Mouse (Mus musculus) ES-Bruce4 (cell line): ENCODE measurements around the gene Tceanc.

ENCODE experiments used
- CTCF ChIP-seq: IDR thresholded peaks from one replicate; pipeline ENCODE4 v1.8.1; 2011; ENCODE audit warnings: low read depth, low read length
- EP300 ChIP-seq: IDR thresholded peaks from 2 replicates; pipeline ENCODE4 v1.6.1; 2011; ENCODE audit warnings: low read depth, low read length; ENCODE audit not compliant: insufficient read depth
- POLR2A ChIP-seq: IDR thresholded peaks from one replicate; pipeline ENCODE4 v1.8.1; 2011; ENCODE audit warnings: low read length; ENCODE audit not compliant: insufficient read depth

DNA sequence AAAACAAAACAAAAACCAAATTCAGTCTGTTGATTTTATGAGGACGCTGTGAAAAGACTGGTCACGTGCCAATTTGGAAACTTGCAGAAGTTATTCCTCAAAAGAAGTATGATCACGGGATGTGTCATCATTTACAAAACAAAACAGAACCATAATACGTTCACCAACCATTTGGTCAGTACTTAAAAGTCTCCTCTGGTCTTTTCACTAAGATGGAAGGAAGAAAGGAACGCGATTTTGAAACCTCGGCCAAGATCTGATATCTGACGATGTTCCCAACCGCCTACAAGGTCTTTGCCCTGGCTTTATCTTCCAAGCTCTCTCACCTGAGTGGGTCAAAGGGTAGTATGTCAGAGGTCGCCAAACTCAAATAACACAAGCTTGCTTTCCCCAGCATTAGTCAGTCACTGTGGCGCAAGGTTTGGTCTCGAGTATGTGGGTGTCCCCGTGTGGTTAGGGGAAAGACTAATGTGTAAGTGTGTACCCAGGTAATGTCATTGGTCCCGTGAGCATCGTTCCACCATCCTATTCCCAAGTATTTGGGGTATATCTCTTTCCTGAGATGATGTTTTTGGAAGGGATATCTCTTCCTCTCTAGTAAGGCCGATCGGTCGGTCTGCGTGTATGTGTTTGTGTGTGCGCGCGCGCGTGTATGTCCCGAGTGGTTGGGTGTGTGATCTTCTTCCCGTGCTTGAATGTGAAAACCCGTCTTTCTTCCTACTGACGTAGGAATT is 39.6 kb downstream of the Tceanc start:
- TF ChIP-seq CTCF (no peak), POLR2A (no peak), EP300 (no peak)
